15 mouse cellular contexts compared by ENCODE assay signal in genomic region chr9:120731952-120732622, GRCm38 (mm10).
A peak's percentile ranks its signal among the peaks of the same experiment; 100 is the strongest.
DNase-seq lines count a peak whose midpoint lies in the region; ATAC-seq and TF ChIP-seq lines count a peak whose summit lies in the region.
"Had no signal": no experiment of that assay in that cellular context is flagged by ENCODE, and none has a peak within 500 bp of the region (broad histone marks: within the 10 kb centered on the region; RNA-seq: fewer than 3 reads in every experiment).

No protein-coding gene starts in this region.

- H3K4me3 ChIP-seq in forebrain, embryonic 14.5 days (ENCODE audit: low read depth, low read length): no peak overlapping the region
- H3K4me3 ChIP-seq in forebrain, embryonic 11.5 days (ENCODE audit: low read depth, low read length): no peak overlapping the region
- no peak overlapping the region for H3K4me3 ChIP-seq in stomach, embryonic 16.5 days (replicated peaks; ENCODE audit: low read length)
- H3K4me3 ChIP-seq in stomach, postnatal 0 days (ENCODE audit: low read depth, low read length): no peak overlapping the region
- H3K4me3 ChIP-seq in limb, embryonic 10.5 days: no peak overlapping the region
- H3K4me3 ChIP-seq: heart, embryonic 13.5 days had no signal

- 0 out of 2 replicates have a peak overlapping the region, but pooled peaks have one; percentile 10 for H3K9ac ChIP-seq in forebrain, embryonic 14.5 days (ENCODE audit: low read length)
- H3K9ac ChIP-seq in forebrain, embryonic 11.5 days (ENCODE audit: low read length): no peak overlapping the region
- H3K9ac ChIP-seq in stomach, embryonic 16.5 days (ENCODE audit: low read length): peak overlapping the region; percentile 38; the same call in 1 of the 2 replicates
- H3K9ac ChIP-seq in stomach, postnatal 0 days (ENCODE audit: low read length): no peak overlapping the region
- H3K9ac ChIP-seq: heart, embryonic 13.5 days; hindbrain, embryonic 14.5 days had no signal

- ATAC-seq in forebrain, embryonic 14.5 days: no peak
- ATAC-seq in forebrain, embryonic 11.5 days (replicated peaks; ENCODE audit: low FRiP score): no peak
- no peak for ATAC-seq in stomach, embryonic 16.5 days (ENCODE audit: insufficient read depth, low FRiP score)
- no peak for ATAC-seq in stomach, postnatal 0 days (ENCODE audit: low FRiP score, low TSS enrichment)

- 27% methylated on average over 8 of the region's 8 CpGs for WGBS in forebrain, embryonic 14.5 days
- WGBS in forebrain, embryonic 11.5 days: 22% methylated on average over 8 of the region's 8 CpGs
- WGBS in stomach, embryonic 16.5 days: 39% methylated on average over 8 of the region's 8 CpGs
- WGBS in stomach, postnatal 0 days: 34% methylated on average over 8 of the region's 8 CpGs
- WGBS in limb, embryonic 10.5 days: 29% methylated on average over 8 of the region's 8 CpGs

- no peaks in the 10 kb centered on the region for H3K27me3 ChIP-seq in forebrain, embryonic 14.5 days (replicated peaks; ENCODE audit: control insufficient read depth, insufficient read depth, low read length)
- H3K27me3 ChIP-seq in forebrain, embryonic 11.5 days (ENCODE audit: control insufficient read depth, insufficient read depth, low read length): no peaks in the 10 kb centered on the region
- H3K27me3 ChIP-seq in stomach, embryonic 16.5 days (ENCODE audit: control insufficient read depth, insufficient read depth, low read length): no peaks in the 10 kb centered on the region
- H3K27me3 ChIP-seq in stomach, postnatal 0 days (ENCODE audit: control insufficient read depth, insufficient read depth, low read length): no peaks in the 10 kb centered on the region
- peaks cover 14% of the 10 kb centered on the region; the same call in 1 of the 2 replicates for H3K27me3 ChIP-seq in limb, embryonic 10.5 days (ENCODE audit: low read depth, poor library complexity, severe bottlenecking)
- H3K27me3 ChIP-seq: heart, embryonic 13.5 days had no signal

- no peak for TF ChIP-seq EP300 in stomach, postnatal 0 days (optimal IDR thresholded peaks at IDR 0.05)

- DNase-seq in forebrain, embryonic 14.5 days (ENCODE audit: low spot score): no peak
- DNase-seq in forebrain, embryonic 11.5 days (ENCODE audit: low spot score): no peak
- no peak for DNase-seq in stomach, postnatal 0 days (ENCODE audit: low spot score)
- no peak for DNase-seq in limb, embryonic 10.5 days (ENCODE audit: low spot score)
- DNase-seq in yolk sac, embryonic 10.5 days (ENCODE audit: low spot score): peak; percentile 52
- DNase-seq in ovary, adult 18-20 months (ENCODE audit: low spot score): no peak
- no peak for DNase-seq in layer of hippocampus, adult 18-20 months (ENCODE audit: low spot score in 2 of 2)
- DNase-seq: adrenal gland, postnatal 14 days; gastrocnemius, postnatal 14 days; layer of hippocampus, adult 9-11 months; liver; lung, postnatal 10 days had no signal

- H3K4me1 ChIP-seq in forebrain, embryonic 14.5 days (ENCODE audit: control insufficient read depth, insufficient read depth, low read length): peaks cover 21% of the 10 kb centered on the region
- H3K4me1 ChIP-seq in forebrain, embryonic 11.5 days (replicated peaks; ENCODE audit: control insufficient read depth, insufficient read depth, low read length): peaks cover 18% of the 10 kb centered on the region
- peaks cover 19% of the 10 kb centered on the region; the same call in 1 of the 2 replicates for H3K4me1 ChIP-seq in stomach, embryonic 16.5 days (ENCODE audit: control insufficient read depth, insufficient read depth, low read length)
- H3K4me1 ChIP-seq in stomach, postnatal 0 days (replicated peaks; ENCODE audit: control insufficient read depth, insufficient read depth): no peaks in the 10 kb centered on the region; the same call in 1 of the 2 replicates
- H3K4me1 ChIP-seq in limb, embryonic 10.5 days: peaks cover 43% of the 10 kb centered on the region

- H3K27ac ChIP-seq in forebrain, embryonic 14.5 days (ENCODE audit: low read depth, low read length): no peak overlapping the region
- H3K27ac ChIP-seq in forebrain, embryonic 11.5 days (ENCODE audit: low read depth, low read length): no peak overlapping the region; the same call in 1 of the 2 replicates
- no peak overlapping the region for H3K27ac ChIP-seq in stomach, embryonic 16.5 days (ENCODE audit: low read length)
- no peak overlapping the region for H3K27ac ChIP-seq in stomach, postnatal 0 days (replicated peaks)
- H3K27ac ChIP-seq in limb, embryonic 10.5 days: peak overlapping the region; percentile 72
- H3K27ac ChIP-seq: heart, embryonic 13.5 days; hindbrain, embryonic 14.5 days had no signal

- H3K36me3 ChIP-seq in forebrain, embryonic 14.5 days (ENCODE audit: control insufficient read depth, insufficient read depth, low read length): no peaks in the 10 kb centered on the region
- no peaks in the 10 kb centered on the region for H3K36me3 ChIP-seq in forebrain, embryonic 11.5 days (ENCODE audit: control insufficient read depth, insufficient read depth, low read length)
- no peaks in the 10 kb centered on the region for H3K36me3 ChIP-seq in stomach, embryonic 16.5 days (ENCODE audit: control insufficient read depth, insufficient read depth, low read length)
- no peaks in the 10 kb centered on the region for H3K36me3 ChIP-seq in stomach, postnatal 0 days (ENCODE audit: control insufficient read depth, insufficient read depth, low read length)
- H3K36me3 ChIP-seq in limb, embryonic 10.5 days: no peaks in the 10 kb centered on the region
- H3K36me3 ChIP-seq: heart, embryonic 13.5 days had no signal

- no peak for TF ChIP-seq CTCF in stomach, postnatal 0 days (IDR thresholded peaks at IDR 0.05; ENCODE audit: low read depth)

- no peaks in the 10 kb centered on the region for H3K9me3 ChIP-seq in forebrain, embryonic 14.5 days (replicated peaks; ENCODE audit: control insufficient read depth, low read length)
- no peaks in the 10 kb centered on the region; the same call in 1 of the 2 replicates for H3K9me3 ChIP-seq in forebrain, embryonic 11.5 days (ENCODE audit: control insufficient read depth, low read length)
- H3K9me3 ChIP-seq in stomach, embryonic 16.5 days (replicated peaks; ENCODE audit: control insufficient read depth, low read length): 0 out of 2 replicates have a peak, but pooled peaks cover 4% of the 10 kb centered on the region
- no peaks in the 10 kb centered on the region for H3K9me3 ChIP-seq in stomach, postnatal 0 days (ENCODE audit: control insufficient read depth, low read length)
- H3K9me3 ChIP-seq in limb, embryonic 10.5 days (replicated peaks): no peaks in the 10 kb centered on the region

- no peak overlapping the region for H3K4me2 ChIP-seq in forebrain, embryonic 14.5 days (ENCODE audit: low read length)
- H3K4me2 ChIP-seq in forebrain, embryonic 11.5 days (ENCODE audit: low read depth, low read length, severe bottlenecking): no peak overlapping the region
- H3K4me2 ChIP-seq in stomach, embryonic 16.5 days (ENCODE audit: low read depth, low read length): no peak overlapping the region
- H3K4me2 ChIP-seq in stomach, postnatal 0 days (replicated peaks; ENCODE audit: low read depth): no peak overlapping the region
- H3K4me2 ChIP-seq: heart, embryonic 13.5 days; hindbrain, embryonic 14.5 days had no signal

Comparison
In these comparisons a context has a peak if more than half of its experiments do, and no peak if none do; other contexts are left out.
1. H3K9ac ChIP-seq: peak in forebrain, embryonic 14.5 days (single experiment) and stomach, embryonic 16.5 days (single experiment); none in forebrain, embryonic 11.5 days (single experiment) and stomach, postnatal 0 days (single experiment).